Mouse (Mus musculus) left cerebral cortex, postnatal 25 days (tissue): ENCODE measurements around the gene Trem1. TPM values are rescaled to one million over a fixed set of nuclear protein-coding genes. Genes with fewer than 3 reads are reported as not detected.

Experiments used
- total RNA-seq, 2 experiments: library from RNA; stranded (reverse); gene quantifications; 2 replicates each; pipeline ENCODE4 v1.2.3; 2021

Gene Trem1
- total RNA-seq, 2 experiments from 2014 or later: not detected

Other genes starting within 250 kb of the Trem1 start
- gene 1700122O11Rik, start 194.5 kb upstream of the Trem1 start, total RNA-seq: not detected
- not detected for gene 1700067P10Rik, start 143.4 kb upstream of the Trem1 start, total RNA-seq
- gene 9830107B12Rik, start 86.5 kb upstream of the Trem1 start, total RNA-seq: not detected
- not detected for gene A530064D06Rik, start 65.5 kb upstream of the Trem1 start, total RNA-seq
- under 1 TPM; 0.34 to 0.37 TPM for gene Trem3, start 15.0 kb downstream of the Trem1 start, total RNA-seq
- not detected for gene Treml4, start 31.5 kb downstream of the Trem1 start, total RNA-seq
- under 1 TPM; 0.18 to 0.57 TPM for gene Treml2, start 66.7 kb downstream of the Trem1 start, total RNA-seq
- gene B430306N03Rik, start 83.4 kb downstream of the Trem1 start, total RNA-seq: under 1 TPM; 0.07 to 0.11 TPM
- gene Trem2, start 113.6 kb downstream of the Trem1 start, total RNA-seq: 10 to 100 TPM in 1 of 2 experiments, 1 to 10 TPM in 1; 8.1 to 13.8 TPM
- gene Treml1, start 127.1 kb downstream of the Trem1 start, total RNA-seq: not detected
- 10 to 100 TPM; 27.5 to 31.8 TPM for gene Nfya, start 177.1 kb downstream of the Trem1 start, total RNA-seq
- 1 to 10 TPM; 7.8 to 9.5 TPM for gene Oard1, start 177.2 kb downstream of the Trem1 start, total RNA-seq
- gene Apobec2, start 200.2 kb downstream of the Trem1 start, total RNA-seq: not detected
- not detected for gene Tspo2, start 218.8 kb downstream of the Trem1 start, total RNA-seq
- under 1 TPM; 0.11 to 0.27 TPM for gene Unc5cl, start 222.1 kb downstream of the Trem1 start, total RNA-seq